Mouse (Mus musculus) limb, embryonic 10.5 days (tissue): ENCODE results near the gene Aasdh. TPM values are rescaled to one million over a fixed set of nuclear protein-coding genes. Genes with fewer than 3 reads are reported as not detected.
A peak's percentile ranks its signal among the peaks of the same experiment; 100 is the strongest.

Source experiments
- DNase-seq: peaks from one replicate; pipeline ENCODE4 v3.0.0-alpha.2; 2017; ENCODE audit warnings: low spot score
- H3K27ac ChIP-seq: fragments of 300-500 bp; sonication (generic); 2 replicates; pipeline ENCODE4 v1.5.1; 2016; ENCODE audit warnings: mild to moderate bottlenecking
- H3K27me3 ChIP-seq: fragments of 300-500 bp; sonication (generic); 2 replicates; pipeline ENCODE4 v1.6.1; 2016; ENCODE audit warnings: low read depth, mild to moderate bottlenecking; ENCODE audit not compliant: poor library complexity, severe bottlenecking
- H3K36me3 ChIP-seq: fragments of 300-500 bp; sonication (generic); 2 replicates; pipeline ENCODE4 v1.6.1; 2016; ENCODE audit warnings: mild to moderate bottlenecking, moderate library complexity
- H3K4me1 ChIP-seq: fragments of 300-500 bp; sonication (generic); 2 replicates; pipeline ENCODE4 v1.6.1; 2016
- H3K4me3 ChIP-seq: fragments of 300-500 bp; sonication (generic); 2 replicates; pipeline ENCODE4 v1.5.1; 2016; ENCODE audit warnings: mild to moderate bottlenecking, moderate library complexity
- H3K9me3 ChIP-seq: fragments of 300-500 bp; sonication (generic); replicated peaks from 2 replicates; pipeline ENCODE4 v1.6.1; 2016; ENCODE audit warnings: mild to moderate bottlenecking
- WGBS: fragments of 180-500 bp; shearing (Covaris S2); methylation state at CpG from one replicate; pipeline ENCODE4 v1.1.7; 2016; 5-methylcytosine and 5-hydroxymethylcytosine counted together
- polyA plus RNA-seq: library from polyadenylated mRNA; unstranded; fragments of >200 nt; fragmentation: Nextera tagmentation; extraction: Ambion mirVana; gene quantifications from 2 replicates; pipeline ENCODE4 v1.2.1, GENCODE M21; 2016

The Aasdh gene
- polyA plus RNA-seq = 18.8 and 23.5 TPM in 2 replicates

DNA sequence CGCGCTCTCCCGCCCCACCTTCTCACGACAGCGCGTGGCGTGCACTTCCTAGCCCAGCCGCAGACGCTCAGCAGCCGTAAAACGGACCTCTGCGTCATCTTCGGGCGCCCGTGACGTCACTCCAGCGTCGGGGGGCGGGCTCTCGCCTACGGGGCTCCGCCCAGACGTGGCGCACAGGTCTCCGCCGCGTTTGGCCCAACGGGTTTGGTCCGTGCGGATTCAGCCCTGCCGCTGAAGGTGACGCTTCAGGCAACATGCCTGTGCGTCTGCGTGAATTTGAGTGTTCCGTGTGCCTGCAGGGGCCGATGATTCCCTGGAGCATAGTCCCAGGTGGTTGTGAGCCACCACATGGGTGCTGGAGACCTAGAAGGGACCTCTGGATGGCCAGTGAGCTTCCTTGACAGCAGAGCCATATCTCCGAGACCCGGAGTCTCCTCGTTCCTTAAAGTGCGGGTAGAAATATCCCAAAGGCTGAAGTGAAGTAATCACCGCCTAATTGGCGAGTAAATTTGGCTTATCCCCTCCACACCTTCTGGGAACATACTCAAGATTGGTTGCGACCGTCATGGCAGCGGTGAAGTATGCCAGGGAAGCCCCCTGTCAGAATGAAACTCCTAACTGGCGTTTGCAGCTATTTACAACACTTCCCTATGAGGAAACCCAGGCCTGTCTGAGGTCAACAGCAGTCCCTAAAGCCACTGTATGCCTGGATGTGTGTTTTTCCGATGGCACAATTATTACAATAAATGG lies at the start of gene Aasdh:
Gene Aasdh (minus strand): TSS at position 110 of the 750 bp plus-strand sequence.
- H3K9me3 ChIP-seq = no peaks in the 10 kb centered on the region
- DNase-seq = peak; percentile 100
- peaks cover 7% of the 10 kb centered on the region; the same call in 1 of the 2 replicates for H3K4me1 ChIP-seq
- peaks cover 15% of the 10 kb centered on the region for H3K36me3 ChIP-seq
- no peaks in the 10 kb centered on the region for H3K27me3 ChIP-seq
- H3K4me3 ChIP-seq = peak within 1 kb of the TSS; percentile 63
- under 1% methylated on average over 47 of the region's 47 CpGs for WGBS
- H3K27ac ChIP-seq = peak within 1 kb of the TSS; percentile 90

DNA sequence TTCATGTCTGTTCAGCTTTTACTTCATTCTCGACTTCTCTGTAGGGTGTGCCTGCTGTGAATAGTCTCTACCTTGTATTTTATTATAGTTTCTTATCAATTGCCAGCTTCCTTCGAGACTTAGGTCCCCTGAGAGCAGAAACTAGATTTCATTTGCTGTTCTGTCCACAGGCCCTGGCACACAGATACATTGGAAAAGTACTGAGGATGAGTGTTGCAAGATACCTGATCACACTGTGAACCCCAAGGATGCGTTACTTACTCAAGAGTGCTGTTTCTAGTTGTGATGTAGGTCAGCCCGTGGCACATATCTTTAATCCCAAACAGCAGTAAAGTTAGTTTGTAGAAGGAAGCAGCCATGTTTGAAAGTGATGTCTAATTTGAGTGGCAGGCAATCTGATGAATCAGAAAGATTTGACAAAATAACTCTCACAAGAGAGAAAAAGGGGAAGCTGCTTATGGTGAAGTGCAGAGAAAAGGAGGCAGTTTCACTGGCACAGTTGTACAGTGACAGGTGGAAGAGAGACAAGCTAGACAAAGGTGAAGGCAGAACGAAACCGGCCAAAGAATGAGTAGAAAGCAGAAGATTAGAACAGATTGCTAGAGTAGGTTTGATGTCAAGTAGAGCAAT lies 49.1 kb upstream of the Aasdh start:
- peaks cover 30% of the 10 kb centered on the region for H3K4me1 ChIP-seq
- no peaks in the 10 kb centered on the region for H3K9me3 ChIP-seq
- H3K4me3 ChIP-seq = no peak overlapping the region
- no peak for DNase-seq
- H3K27ac ChIP-seq = no peak overlapping the region
- peaks cover 62% of the 10 kb centered on the region for H3K36me3 ChIP-seq
- WGBS = 92% methylated on average over 6 of the region's 6 CpGs
- H3K27me3 ChIP-seq = no peaks in the 10 kb centered on the region

DNA sequence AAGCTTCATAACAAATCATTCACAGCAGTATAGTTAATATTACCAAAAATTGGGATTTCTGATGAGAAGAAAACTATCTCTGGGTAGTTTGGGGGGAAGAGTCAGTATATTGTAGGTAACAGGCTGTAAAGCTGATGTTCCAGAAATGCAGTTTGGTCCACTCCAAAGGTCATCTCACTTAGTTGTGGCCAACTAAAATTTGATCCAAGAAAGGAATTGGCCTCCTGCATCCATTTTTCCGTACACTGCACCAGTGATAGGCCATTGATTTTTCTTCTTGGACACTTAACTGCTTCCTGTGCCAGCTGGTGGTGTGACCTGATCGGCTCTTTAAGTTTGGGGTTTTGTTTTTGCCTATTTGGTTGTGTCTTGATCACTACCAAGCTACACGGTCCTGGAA lies 48.5 kb upstream of the Aasdh start:
- Histone ChIP-seq H3K27me3 (no peaks in the 10 kb centered on the region), H3K4me3 (no peak overlapping the region), H3K36me3 (peaks cover 62% of the 10 kb centered on the region), H3K9me3 (no peaks in the 10 kb centered on the region), H3K4me1 (peaks cover 31% of the 10 kb centered on the region), H3K27ac (no peak overlapping the region)
- 91% methylated on average over 3 of the region's 3 CpGs for WGBS
- no peak for DNase-seq

DNA sequence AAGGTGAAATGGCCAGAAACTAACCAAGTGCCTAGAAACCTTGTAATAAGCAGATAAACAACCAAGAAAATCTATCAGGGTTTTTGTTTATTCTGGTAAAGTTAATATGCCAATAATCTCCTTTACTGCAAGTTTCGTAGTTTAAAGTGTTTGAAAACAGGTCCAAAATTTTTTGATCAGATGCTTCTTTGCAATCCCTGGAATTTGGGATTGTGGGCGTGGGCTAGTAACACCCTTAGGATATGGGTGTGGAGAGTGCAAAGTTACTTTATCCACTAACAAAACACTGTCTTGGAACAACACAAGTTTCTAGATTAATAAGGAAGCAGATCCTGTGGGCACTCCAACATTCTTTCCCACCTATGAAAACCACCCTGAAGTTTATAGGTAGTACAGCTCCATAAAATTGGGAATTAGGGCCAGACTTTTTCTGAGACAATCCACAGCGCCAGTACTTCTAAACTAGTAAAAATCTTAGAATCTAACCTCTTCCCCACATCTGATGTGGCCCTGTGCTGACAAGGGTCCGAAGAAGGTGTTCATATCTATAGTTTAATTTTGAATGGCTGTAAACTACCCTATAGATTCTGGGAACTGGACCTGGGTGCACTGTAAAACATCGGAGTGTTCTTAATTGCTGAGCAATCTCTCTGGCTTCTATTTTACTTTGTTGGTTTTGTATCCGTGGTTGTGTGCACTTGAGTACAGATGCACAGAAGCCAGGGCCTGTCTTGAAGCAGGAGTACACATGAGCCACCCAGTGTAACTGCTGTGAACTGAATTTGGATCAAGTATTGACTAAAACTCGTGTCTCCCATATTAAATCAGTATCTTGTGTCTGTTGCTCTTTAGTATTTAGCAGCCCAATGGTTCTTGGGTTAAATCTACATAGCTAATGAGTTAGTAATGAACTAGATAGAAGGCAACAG lies 47.1 kb upstream of the Aasdh start:
- DNase-seq = no peak
- Histone ChIP-seq H3K27me3 (no peaks in the 10 kb centered on the region), H3K4me3 (peak overlapping the region; percentile 85), H3K36me3 (peaks cover 62% of the 10 kb centered on the region), H3K27ac (peak overlapping the region; percentile 93), H3K4me1 (peaks cover 38% of the 10 kb centered on the region), H3K9me3 (no peaks in the 10 kb centered on the region)
- 20% methylated on average over 7 of the region's 7 CpGs for WGBS

DNA sequence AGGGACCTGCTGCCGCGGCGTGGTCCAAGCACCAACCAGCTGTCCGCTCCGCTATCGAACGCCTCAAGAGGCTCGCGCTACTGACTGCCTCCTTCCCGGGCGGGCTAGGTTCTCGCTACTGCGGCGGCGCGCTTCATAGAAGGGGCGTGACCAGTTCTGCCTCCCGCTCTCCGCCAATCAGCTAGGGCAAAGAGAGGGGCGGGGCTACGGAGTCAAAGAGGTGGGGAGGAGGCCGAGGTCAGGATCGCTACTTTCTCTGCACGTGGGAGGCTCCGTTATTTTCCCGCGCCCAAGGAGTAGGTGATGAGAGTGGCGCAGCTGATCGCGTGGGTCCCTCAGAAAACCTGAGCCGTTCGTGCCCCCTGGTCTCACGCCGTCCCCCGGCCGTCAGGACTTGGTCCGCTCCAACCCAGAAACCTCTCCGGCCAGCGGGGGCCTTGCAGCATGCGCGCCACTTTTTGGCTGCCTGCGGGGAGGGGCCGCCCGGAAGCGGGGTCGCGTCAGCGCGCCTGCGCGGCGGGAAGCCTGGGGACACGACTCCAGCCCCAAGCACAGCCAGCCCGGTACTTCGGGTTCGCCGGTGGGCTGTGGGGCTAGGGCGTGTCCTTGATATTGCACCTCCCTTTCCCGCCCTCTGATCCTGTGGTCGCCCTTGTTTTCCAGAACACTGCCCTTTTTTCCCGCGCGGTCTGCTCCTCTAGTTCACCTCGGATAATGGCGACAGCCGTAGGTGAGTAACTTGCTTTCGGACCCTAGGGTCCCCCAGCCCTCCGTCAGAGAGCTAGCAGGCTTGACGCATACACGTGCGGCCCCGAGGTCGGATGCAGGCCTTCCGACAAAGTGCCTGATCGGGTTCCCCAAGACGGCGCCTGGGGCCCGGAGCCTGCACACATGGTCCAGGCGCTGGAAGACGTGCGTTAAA lies 46.1 kb upstream of the Aasdh start, which contains the start of the genes Paics and Ppat:
Gene Paics (plus strand): TSS at position 202 of the 922 bp plus-strand sequence.
Gene Ppat (minus strand): TSS at position 473 of the 922 bp plus-strand sequence.
- H3K9me3 ChIP-seq = no peaks in the 10 kb centered on the region
- H3K4me1 ChIP-seq = peaks cover 43% of the 10 kb centered on the region
- H3K27me3 ChIP-seq = no peaks in the 10 kb centered on the region
- WGBS = under 1% methylated on average over 81 of the region's 81 CpGs
- peak within 1 kb of the TSS; percentile 93 for H3K27ac ChIP-seq
- peak; percentile 97 for DNase-seq
- peak within 1 kb of the TSS; percentile 85 for H3K4me3 ChIP-seq
- H3K36me3 ChIP-seq = peaks cover 62% of the 10 kb centered on the region

DNA sequence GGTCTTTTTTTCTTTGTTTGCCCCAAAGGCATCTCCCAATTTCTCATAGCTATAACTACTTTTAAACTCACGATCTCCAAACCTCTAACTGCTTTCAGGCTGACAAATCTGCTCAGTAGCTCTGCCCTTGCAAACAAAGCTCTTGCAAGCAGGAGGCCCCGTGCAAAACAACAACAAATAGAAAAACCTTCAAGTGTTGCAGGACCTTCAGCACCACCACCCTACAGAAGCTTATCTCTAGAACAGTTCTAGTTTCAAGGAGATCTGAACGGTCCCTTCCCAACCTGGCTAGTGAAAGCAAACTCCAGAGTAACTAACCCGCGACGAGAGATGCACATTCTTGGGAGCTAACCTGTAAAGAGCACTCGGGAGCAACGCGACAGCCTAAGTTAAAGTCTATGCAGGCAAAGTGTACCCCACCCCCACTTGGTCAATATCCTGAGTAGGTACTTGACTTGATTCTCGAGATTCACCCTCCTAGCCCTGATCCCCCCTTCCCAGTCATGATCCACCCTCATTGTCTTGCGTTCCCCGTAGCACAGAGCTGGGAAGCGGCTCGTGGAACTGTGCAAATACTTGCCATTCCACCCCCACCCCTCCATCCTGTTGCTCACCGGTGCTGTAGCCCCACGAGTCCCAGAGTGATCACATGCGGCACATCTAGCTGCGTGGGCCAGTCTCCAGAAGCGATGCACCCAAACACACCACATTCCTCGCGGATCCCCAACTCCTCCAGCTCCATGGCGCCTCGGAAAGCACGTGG lies 45.2 kb upstream of the Aasdh start:
- peak overlapping the region; percentile 93 for H3K27ac ChIP-seq
- no peaks in the 10 kb centered on the region for H3K27me3 ChIP-seq
- DNase-seq = no peak
- WGBS = under 1% methylated on average over 24 of the region's 24 CpGs
- peaks cover 57% of the 10 kb centered on the region for H3K36me3 ChIP-seq
- H3K9me3 ChIP-seq = no peaks in the 10 kb centered on the region
- peak overlapping the region; percentile 85 for H3K4me3 ChIP-seq
- peaks cover 50% of the 10 kb centered on the region for H3K4me1 ChIP-seq

DNA sequence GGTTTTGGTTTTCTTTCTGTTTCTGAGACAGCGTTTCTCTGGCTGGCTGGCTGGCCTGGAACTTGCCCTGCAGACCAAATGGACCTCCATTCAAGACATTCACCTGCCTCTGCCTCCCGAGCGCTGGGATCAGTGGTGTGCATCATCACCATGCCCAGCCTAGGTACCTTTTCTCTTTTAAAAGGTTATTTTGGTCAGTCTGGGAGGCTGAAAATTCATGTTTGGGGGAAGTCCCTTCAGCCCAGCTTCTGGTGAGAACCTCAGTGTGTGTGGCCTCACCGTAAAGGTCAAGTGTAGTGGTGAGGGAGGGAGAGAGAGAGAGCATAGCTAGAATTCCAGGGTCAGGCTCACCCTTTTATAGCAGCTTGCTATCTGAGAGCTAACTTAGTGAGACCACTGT lies 42.4 kb upstream of the Aasdh start:
- peaks cover 43% of the 10 kb centered on the region for H3K36me3 ChIP-seq
- H3K9me3 ChIP-seq = no peaks in the 10 kb centered on the region
- peaks cover 39% of the 10 kb centered on the region for H3K4me1 ChIP-seq
- WGBS = 93% methylated on average over 4 of the region's 4 CpGs
- DNase-seq = no peak
- no peak overlapping the region for H3K27ac ChIP-seq
- no peak overlapping the region for H3K4me3 ChIP-seq
- no peaks in the 10 kb centered on the region for H3K27me3 ChIP-seq

DNA sequence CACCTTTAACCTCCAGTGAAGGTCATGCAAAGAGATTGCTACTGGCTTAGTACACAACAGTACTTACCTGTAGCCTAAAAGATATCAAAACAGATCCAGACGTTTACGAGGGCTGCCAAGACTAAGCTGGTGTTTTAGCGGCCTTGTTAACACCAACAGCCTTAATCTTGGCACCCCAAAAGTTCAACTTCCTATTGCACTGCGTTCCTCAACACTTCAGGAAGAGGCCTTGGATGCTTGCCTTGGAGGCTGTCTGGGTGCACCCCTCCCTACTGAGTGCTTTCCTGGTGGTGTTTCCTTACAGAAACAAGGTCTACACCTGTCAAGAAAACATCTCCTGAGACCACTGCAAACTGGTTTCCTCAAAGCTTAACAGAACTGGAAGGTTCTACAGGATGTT lies 41.8 kb upstream of the Aasdh start:
- Histone ChIP-seq H3K36me3 (peaks cover 48% of the 10 kb centered on the region), H3K4me1 (peaks cover 35% of the 10 kb centered on the region), H3K9me3 (no peaks in the 10 kb centered on the region), H3K27ac (no peak overlapping the region), H3K4me3 (no peak overlapping the region), H3K27me3 (no peaks in the 10 kb centered on the region)
- no peak for DNase-seq
- 91% methylated on average over 4 of the region's 4 CpGs for WGBS

DNA sequence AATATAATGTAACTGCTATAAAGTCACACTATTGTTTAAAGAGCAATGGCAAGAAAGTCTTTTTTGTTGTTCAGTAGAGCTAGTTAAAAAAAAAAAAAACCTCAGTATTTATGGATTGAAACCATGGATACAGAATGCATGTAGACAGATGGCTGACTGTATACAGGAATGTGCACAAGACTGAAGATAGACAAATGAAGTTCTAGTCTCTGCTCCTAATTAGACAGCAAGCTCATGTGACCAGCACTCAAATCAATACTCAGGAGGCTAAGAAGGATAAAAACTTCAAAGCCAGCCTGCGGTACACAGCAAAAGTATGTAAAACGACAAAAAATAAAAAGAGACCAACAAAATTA lies 40.3 kb upstream of the Aasdh start:
- H3K36me3 ChIP-seq = peaks cover 62% of the 10 kb centered on the region

DNA sequence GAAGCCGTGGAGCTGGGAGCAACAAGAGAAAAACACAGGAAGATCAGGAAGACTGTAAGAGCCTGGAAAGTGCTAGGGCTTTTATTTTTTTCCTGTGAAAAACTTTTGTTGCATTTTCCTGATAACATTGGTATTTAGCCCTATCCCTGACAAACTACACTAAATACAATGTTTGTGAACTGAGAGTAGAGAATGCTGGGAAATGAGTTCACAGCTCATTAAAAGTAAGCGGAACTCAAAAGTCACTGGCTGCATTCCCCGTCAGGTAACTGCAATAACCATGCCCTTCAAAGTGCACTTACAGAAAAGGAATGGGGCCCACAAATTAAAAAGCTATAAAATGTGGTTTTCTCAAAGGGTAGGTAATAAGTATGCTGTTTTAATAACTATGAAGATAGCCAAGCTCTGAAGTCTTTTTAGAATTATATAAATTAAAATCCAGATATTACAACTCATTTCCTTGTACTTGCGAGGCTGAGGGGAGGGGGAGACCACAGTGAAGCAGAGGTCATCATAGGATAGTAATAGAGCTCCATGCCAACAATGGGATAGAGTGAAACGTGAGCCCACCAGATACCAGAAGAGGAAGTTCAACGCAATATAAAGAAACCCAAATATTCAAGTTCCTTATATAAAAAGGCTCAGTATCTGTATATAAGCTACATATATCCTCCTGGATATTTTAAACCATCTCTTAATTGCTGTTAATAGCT lies 39.8 kb upstream of the Aasdh start:
- DNase-seq = no peak
- H3K4me3 ChIP-seq = no peak overlapping the region
- H3K36me3 ChIP-seq = peaks cover 68% of the 10 kb centered on the region
- H3K27me3 ChIP-seq = no peaks in the 10 kb centered on the region
- H3K27ac ChIP-seq = no peak overlapping the region
- no peaks in the 10 kb centered on the region for H3K9me3 ChIP-seq
- 77% methylated on average over 6 of the region's 6 CpGs for WGBS
- peaks cover 34% of the 10 kb centered on the region for H3K4me1 ChIP-seq

More for the DNA sequence above, 40.3 kb upstream of the Aasdh start:
- H3K4me3 ChIP-seq = no peak overlapping the region
- 90% methylated on average over 2 of the region's 2 CpGs for WGBS
- H3K9me3 ChIP-seq = no peaks in the 10 kb centered on the region
- no peak overlapping the region for H3K27ac ChIP-seq
- H3K4me1 ChIP-seq = peaks cover 35% of the 10 kb centered on the region
- H3K27me3 ChIP-seq = no peaks in the 10 kb centered on the region
- DNase-seq = no peak

DNA sequence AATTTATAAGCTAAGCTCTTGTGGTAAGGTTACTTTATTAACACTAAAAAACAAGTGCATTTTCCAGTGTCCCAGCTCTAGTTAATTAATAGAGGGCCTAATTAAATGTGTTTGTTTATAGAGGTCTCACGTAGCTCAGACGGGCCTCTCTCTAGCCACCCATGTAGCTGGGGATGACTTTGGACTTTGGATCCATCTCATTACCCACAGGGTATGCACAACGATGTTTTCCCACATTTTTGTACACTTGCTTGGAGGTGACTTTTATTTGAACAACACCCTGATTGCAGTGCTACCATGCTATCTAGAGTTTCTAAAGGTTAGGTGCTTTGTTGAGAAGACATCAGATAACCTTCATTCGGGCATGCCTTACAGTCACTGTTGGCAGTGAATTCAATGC lies 37.2 kb upstream of the Aasdh start:
- 95% methylated on average over 4 of the region's 4 CpGs for WGBS
- H3K27ac ChIP-seq = no peak overlapping the region
- peaks cover 57% of the 10 kb centered on the region for H3K36me3 ChIP-seq
- DNase-seq = no peak
- H3K9me3 ChIP-seq = no peaks in the 10 kb centered on the region
- H3K4me1 ChIP-seq = peaks cover 20% of the 10 kb centered on the region; the same call in 1 of the 2 replicates
- no peak overlapping the region for H3K4me3 ChIP-seq
- H3K27me3 ChIP-seq = no peaks in the 10 kb centered on the region
